ENCODE assay signal across 27 mouse cellular contexts in genomic region chr5:104055816-104056215, GRCm38 (mm10). TPM values are rescaled to one million over a fixed set of nuclear protein-coding genes. Genes with fewer than 3 reads are reported as not detected.
DNase-seq lines count a peak whose midpoint lies in the region; ATAC-seq and TF ChIP-seq lines count a peak whose summit lies in the region.
"Had no signal": no experiment of that assay in that cellular context is flagged by ENCODE, and none has a peak within 500 bp of the region (broad histone marks: within the 10 kb centered on the region; RNA-seq: fewer than 3 reads in every experiment).

No protein-coding gene starts in this region.

- no peak for ATAC-seq in liver, embryonic 14.5 days (ENCODE audit: insufficient read depth)
- ATAC-seq: forebrain, embryonic 16.5 days had no signal

- peaks cover 3% of the 10 kb centered on the region; the same call in 1 of the 2 replicates for H3K4me1 ChIP-seq in embryonic fibroblast, embryonic 13.5 days (ENCODE audit: control insufficient read depth, insufficient read depth, low read length)
- peaks cover 26 to 39% of the 10 kb centered on the region in 2 experiments for H3K4me1 ChIP-seq in liver, embryonic 14.5 days (replicated peaks; ENCODE audit: control insufficient read depth in 2 of 2, insufficient read depth in 2 of 2, low read length in 1 of 2)
- H3K4me1 ChIP-seq: embryonic facial prominence, embryonic 12.5 days; forebrain, embryonic 12.5 days; heart, embryonic 12.5 days; hindbrain, embryonic 10.5 days had no signal

- TF ChIP-seq EP300 in liver, embryonic 14.5 days (IDR thresholded peaks at IDR 0.05; ENCODE audit: low read depth): no peak

- 29% methylated on average over 4 of the region's 4 CpGs for WGBS in liver, embryonic 14.5 days (ENCODE audit: insufficient replicate concordance)

- DNase-seq in 3134 (ENCODE audit: extremely low read depth, insufficient read length, low spot score): peak; percentile 55
- peak; percentile 80 for DNase-seq in 3T3-L1 (ENCODE audit: low read depth, low spot score)
- no peak for DNase-seq in liver, embryonic 14.5 days (ENCODE audit: low read depth in 3 of 3, low spot score in 3 of 3)
- DNase-seq in layer of hippocampus, adult 18-20 months (ENCODE audit: low spot score in 2 of 2): no peak
- DNase-seq in cerebellum, postnatal 4 days (ENCODE audit: low spot score in 2 of 2): no peak
- DNase-seq in left cerebral cortex, postnatal 25 days (ENCODE audit: low spot score in 2 of 2): no peak
- no peak for DNase-seq in lung, postnatal 14 days
- DNase-seq: adrenal gland, adult 8-10 months; cerebellum, adult 11 months; cerebellum, adult 8-10 months; cerebellum, postnatal 14 days; gastrocnemius, postnatal 10 days; heart, adult 2 months had no signal

- 0 out of 2 replicates have a peak overlapping the region, but pooled peaks have one; percentile 7 for H3K9ac ChIP-seq in liver, embryonic 14.5 days (replicated peaks)
- H3K9ac ChIP-seq: embryonic facial prominence, embryonic 12.5 days; forebrain, embryonic 12.5 days; heart, embryonic 12.5 days; hindbrain, embryonic 14.5 days had no signal

- intact Hi-C loops in left cerebral cortex, postnatal 25 days (cut with DNase I): no loop called here

- no peak for TF ChIP-seq CTCF in embryonic fibroblast, embryonic 13.5 days (IDR thresholded peaks at IDR 0.05; ENCODE audit: borderline replicate concordance, insufficient read depth, low read length)
- TF ChIP-seq CTCF in liver, embryonic 14.5 days (IDR thresholded peaks at IDR 0.05; ENCODE audit: low read depth): no peak

- no peak overlapping the region for H3K4me3 ChIP-seq in embryonic fibroblast, embryonic 13.5 days (ENCODE audit: insufficient read depth, low read length)
- H3K4me3 ChIP-seq in liver, embryonic 14.5 days (ENCODE audit: insufficient read depth in 1 of 2, low read depth in 2 of 2, low read length in 2 of 2): no peak overlapping the region
- H3K4me3 ChIP-seq: embryonic facial prominence, embryonic 12.5 days; forebrain, embryonic 12.5 days; heart, adult 2 months; heart, embryonic 12.5 days; hindbrain, embryonic 10.5 days had no signal

- TF ChIP-seq POLR2A in embryonic fibroblast, embryonic 13.5 days (IDR thresholded peaks at IDR 0.05; ENCODE audit: low read depth, low read length): no peak

- H3K36me3 ChIP-seq in liver, embryonic 14.5 days (replicated peaks; ENCODE audit: control insufficient read depth, insufficient read depth, low read depth): peaks cover 40% of the 10 kb centered on the region

- H3K27me3 ChIP-seq in liver, embryonic 14.5 days (ENCODE audit: control insufficient read depth, insufficient read depth, low read length): no peaks in the 10 kb centered on the region
- H3K27me3 ChIP-seq: CH12.LX; embryonic facial prominence, embryonic 12.5 days; forebrain, embryonic 12.5 days; heart, embryonic 12.5 days had no signal

- no peaks in the 10 kb centered on the region for H3K9me3 ChIP-seq in liver, embryonic 14.5 days (ENCODE audit: control insufficient read depth, low read length)
- H3K9me3 ChIP-seq: embryonic facial prominence, embryonic 12.5 days; forebrain, embryonic 12.5 days; heart, embryonic 12.5 days; hindbrain, embryonic 10.5 days had no signal

- no peak overlapping the region for H3K4me2 ChIP-seq in liver, embryonic 14.5 days (ENCODE audit: low read depth)
- H3K4me2 ChIP-seq: embryonic facial prominence, embryonic 12.5 days; forebrain, embryonic 12.5 days; heart, embryonic 12.5 days; hindbrain, embryonic 14.5 days had no signal

- peak overlapping the region; percentile 53 for H3K27ac ChIP-seq in embryonic fibroblast, embryonic 13.5 days (ENCODE audit: insufficient read depth, low read length)
- H3K27ac ChIP-seq in liver, embryonic 14.5 days: peak overlapping the region; percentile 73
- H3K27ac ChIP-seq: embryonic facial prominence, embryonic 12.5 days; forebrain, embryonic 12.5 days; heart, adult 2 months; hindbrain, embryonic 10.5 days; hindbrain, embryonic 14.5 days had no signal

RNA-seq across cellular contexts. Expression of gene Nudt9, which starts 9.7 kb away (rescaled TPM):
- polyA plus RNA-seq in embryonic fibroblast, embryonic 13.5 days (2011; ENCODE audit: insufficient read length, low read depth, missing spikeins): 32.8 and 35.1 TPM in 2 replicates
- polyA plus RNA-seq in liver, embryonic 14.5 days (2012; rRNA removed): 34.5 and 48.1 TPM in 2 replicates
- polyA plus RNA-seq in liver, embryonic 14.5 days (2014; fragmentation: Nextera tagmentation; extraction: Ambion mirVana): 73.8 and 74.8 TPM in 2 replicates
- 10 to 100 TPM; 76.8 to 77.4 TPM for total RNA-seq in layer of hippocampus, adult 18-20 months (2021)
- total RNA-seq in left cerebral cortex, postnatal 25 days (2021): 10 to 100 TPM; 59.4 to 59.9 TPM

RNA-seq across cellular contexts. Expression of gene Gm17660, which starts 21.6 kb away (rescaled TPM):
- not detected in 2 replicates for polyA plus RNA-seq in embryonic fibroblast, embryonic 13.5 days (2011; ENCODE audit: insufficient read length, low read depth, missing spikeins)
- polyA plus RNA-seq in liver, embryonic 14.5 days (2012; rRNA removed): not detected in 2 replicates
- not detected in 2 replicates for polyA plus RNA-seq in liver, embryonic 14.5 days (2014; fragmentation: Nextera tagmentation; extraction: Ambion mirVana)
- not detected for total RNA-seq in layer of hippocampus, adult 18-20 months (2021)
- total RNA-seq in left cerebral cortex, postnatal 25 days (2021): not detected
- total RNA-seq: adrenal gland, adult 8-10 months; adrenal gland, postnatal 36 days; CH12.LX; gastrocnemius, postnatal 10 days; gastrocnemius, postnatal 4 days; heart, adult 2 months; heart, postnatal 25 days had no signal
- polyA plus RNA-seq: cortical plate, adult 2 months; embryonic facial prominence, embryonic 12.5 days; forebrain, embryonic 12.5 days; forebrain, embryonic 16.5 days; frontal cortex, adult 2 months; heart, adult 2 months; heart, embryonic 12.5 days; heart, embryonic 16.5 days; hindbrain, embryonic 10.5 days; hindbrain, embryonic 14.5 days had no signal

RNA-seq across cellular contexts. Expression of gene Hsd17b11, which starts 34.1 kb away (rescaled TPM):
- 36.9 and 39.7 TPM in 2 replicates for polyA plus RNA-seq in embryonic fibroblast, embryonic 13.5 days (2011; ENCODE audit: insufficient read length, low read depth, missing spikeins)
- polyA plus RNA-seq in liver, embryonic 14.5 days (2012; rRNA removed): 6.1 and 7.9 TPM in 2 replicates
- polyA plus RNA-seq in liver, embryonic 14.5 days (2014; fragmentation: Nextera tagmentation; extraction: Ambion mirVana): 1.9 and 2.6 TPM in 2 replicates
- total RNA-seq in layer of hippocampus, adult 18-20 months (2021): 10 to 100 TPM; 53.9 to 61.3 TPM
- 10 to 100 TPM; 38.2 to 39.8 TPM for total RNA-seq in left cerebral cortex, postnatal 25 days (2021)

RNA-seq across cellular contexts. Expression of gene Sparcl1, which starts 57.7 kb away (rescaled TPM):
- polyA plus RNA-seq in embryonic fibroblast, embryonic 13.5 days (2011; ENCODE audit: insufficient read length, low read depth, missing spikeins): 1.8 and 4.1 TPM in 2 replicates
- polyA plus RNA-seq in liver, embryonic 14.5 days (2012; rRNA removed): 0.81 and 1.4 TPM in 2 replicates
- polyA plus RNA-seq in liver, embryonic 14.5 days (2014; fragmentation: Nextera tagmentation; extraction: Ambion mirVana): 1.0 and 1.2 TPM in 2 replicates
- total RNA-seq in layer of hippocampus, adult 18-20 months (2021): 1,000 to 10,000 TPM; 1,467 to 1,533 TPM
- total RNA-seq in left cerebral cortex, postnatal 25 days (2021): 1,000 to 10,000 TPM; 1,388 to 1,439 TPM
- total RNA-seq: CH12.LX had no signal

Comparison
In these comparisons a context has a peak if more than half of its experiments do, and no peak if none do; other contexts are left out.
1. DNase-seq: peak in 3134 (single experiment) and 3T3-L1 (single experiment); none in liver, embryonic 14.5 days (0 of 3), layer of hippocampus, adult 18-20 months (0 of 2), cerebellum, postnatal 4 days (0 of 2), left cerebral cortex, postnatal 25 days (0 of 2) and lung, postnatal 14 days (single experiment).